Mouse (Mus musculus): ENCODE measurements around the gene Bckdha. TPM values are rescaled to one million over a fixed set of nuclear protein-coding genes. Genes with fewer than 3 reads are reported as not detected.

The Bckdha gene
- total and polyA plus RNA-seq, 3 experiments = 207 to 626 (median 217) TPM

DNA sequence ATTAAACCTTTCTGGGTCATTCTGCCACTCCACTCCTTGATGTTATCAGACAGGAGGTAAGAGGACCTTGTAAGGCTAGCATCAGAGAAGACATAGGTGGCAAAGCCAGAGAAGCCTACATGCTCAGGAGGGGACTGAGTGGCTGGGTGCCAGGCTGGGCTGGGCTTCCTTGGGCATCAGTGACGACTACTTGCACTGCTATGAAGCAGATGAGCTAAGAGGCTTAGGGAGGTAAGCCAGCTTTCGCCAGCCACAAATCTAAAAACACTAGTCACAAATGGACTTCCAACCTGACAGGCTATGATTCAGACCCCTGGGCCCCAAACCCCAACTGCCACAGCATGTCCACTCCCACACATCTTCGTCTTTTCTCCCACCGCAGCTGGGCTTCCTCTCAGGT is 14.2 kb downstream of the Bckdha start:
- no peak for DNase-seq

DNA sequence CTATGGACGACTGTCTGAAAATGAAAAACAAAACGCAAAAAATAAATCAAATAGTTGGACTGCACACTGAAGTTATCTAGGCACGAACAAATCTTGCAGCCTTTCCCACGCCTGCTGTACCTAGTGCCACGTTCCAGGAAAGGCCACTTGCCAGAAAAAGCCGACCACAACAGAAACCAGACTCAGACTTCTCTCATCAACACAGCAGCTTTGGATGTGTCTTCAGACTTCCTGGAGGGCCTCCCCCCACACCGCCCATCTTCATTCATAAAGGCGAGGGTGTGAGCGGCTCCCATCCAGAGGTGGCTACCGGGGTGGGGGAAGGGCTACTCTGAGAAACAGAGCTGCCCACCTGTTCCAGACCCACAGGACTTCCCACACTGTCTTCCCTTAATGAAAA is 14.6 kb downstream of the Bckdha start:
- no peak for DNase-seq

- DNase-seq = no peak
These were observed 19.0 kb downstream of the Bckdha start for GRCm38 (mm10) chr7:25639754-25640153.

DNA sequence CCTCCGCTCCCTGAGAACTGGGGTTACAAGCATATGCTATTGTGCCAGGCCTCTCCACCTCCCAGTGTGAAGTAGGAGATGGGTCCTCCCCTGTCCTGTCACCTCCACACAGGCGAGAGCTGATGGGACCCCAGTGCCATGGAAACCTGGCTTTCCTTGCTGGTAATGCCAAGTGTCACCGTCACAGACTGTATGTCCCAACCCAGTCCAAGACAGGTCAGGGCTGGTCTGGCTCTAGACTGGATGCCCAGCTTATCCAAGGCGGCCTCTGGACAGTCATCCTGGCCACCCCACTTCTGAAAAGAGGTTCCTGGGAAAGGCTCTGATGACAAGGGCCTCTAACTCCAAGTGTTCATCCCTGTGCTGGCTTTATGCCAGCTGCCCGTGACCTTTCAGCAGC is 21.7 kb downstream of the Bckdha start:
- no peak for DNase-seq

DNA sequence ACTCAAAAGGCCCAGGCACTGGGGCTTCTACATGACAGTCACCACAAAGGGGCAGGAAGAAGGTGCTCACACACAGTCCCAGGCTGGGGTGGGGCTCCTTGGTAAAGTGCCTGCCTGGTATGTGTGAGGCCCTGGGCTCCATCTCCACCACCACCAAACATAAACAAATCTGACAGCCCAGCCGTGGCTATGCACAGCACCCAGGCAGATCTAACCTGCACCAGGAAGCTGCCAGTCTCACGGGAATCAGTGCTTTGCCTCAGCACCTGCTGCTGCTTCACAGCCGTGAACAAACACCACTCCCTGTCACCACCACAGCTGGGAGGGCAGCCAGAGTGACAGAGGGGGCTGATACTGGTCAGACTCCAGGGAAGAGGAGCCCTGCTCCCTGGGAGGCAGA is 22.4 kb downstream of the Bckdha start:
- no peak for DNase-seq

DNA sequence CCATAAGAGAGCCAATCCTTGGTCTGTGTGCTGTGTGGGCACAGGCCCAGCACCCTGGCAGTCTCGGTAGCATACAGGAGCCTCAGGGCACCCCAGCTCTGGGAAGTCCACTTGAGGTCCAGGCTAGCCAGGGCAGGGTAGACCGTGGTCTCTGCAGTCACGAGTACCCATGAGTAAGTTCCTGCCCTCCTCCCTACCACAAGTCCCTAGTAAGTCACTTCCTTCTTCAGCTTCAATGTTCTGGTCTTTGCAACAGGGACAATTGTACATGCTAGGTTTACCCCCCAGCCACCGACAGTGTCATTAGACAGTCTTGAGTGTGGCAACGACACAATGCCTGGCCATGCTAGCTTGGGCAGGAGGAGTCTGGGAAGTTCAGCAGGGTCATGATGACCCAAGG is 26.1 kb downstream of the Bckdha start:
- no peak for DNase-seq

GRCm38 (mm10) chr7:25628323-25628620 is 30.5 kb downstream of the Bckdha start:
- no peak for DNase-seq

- peak; percentile 81 for DNase-seq
These were observed 31.1 kb downstream of the Bckdha start for GRCm38 (mm10) chr7:25627431-25628322.

DNA sequence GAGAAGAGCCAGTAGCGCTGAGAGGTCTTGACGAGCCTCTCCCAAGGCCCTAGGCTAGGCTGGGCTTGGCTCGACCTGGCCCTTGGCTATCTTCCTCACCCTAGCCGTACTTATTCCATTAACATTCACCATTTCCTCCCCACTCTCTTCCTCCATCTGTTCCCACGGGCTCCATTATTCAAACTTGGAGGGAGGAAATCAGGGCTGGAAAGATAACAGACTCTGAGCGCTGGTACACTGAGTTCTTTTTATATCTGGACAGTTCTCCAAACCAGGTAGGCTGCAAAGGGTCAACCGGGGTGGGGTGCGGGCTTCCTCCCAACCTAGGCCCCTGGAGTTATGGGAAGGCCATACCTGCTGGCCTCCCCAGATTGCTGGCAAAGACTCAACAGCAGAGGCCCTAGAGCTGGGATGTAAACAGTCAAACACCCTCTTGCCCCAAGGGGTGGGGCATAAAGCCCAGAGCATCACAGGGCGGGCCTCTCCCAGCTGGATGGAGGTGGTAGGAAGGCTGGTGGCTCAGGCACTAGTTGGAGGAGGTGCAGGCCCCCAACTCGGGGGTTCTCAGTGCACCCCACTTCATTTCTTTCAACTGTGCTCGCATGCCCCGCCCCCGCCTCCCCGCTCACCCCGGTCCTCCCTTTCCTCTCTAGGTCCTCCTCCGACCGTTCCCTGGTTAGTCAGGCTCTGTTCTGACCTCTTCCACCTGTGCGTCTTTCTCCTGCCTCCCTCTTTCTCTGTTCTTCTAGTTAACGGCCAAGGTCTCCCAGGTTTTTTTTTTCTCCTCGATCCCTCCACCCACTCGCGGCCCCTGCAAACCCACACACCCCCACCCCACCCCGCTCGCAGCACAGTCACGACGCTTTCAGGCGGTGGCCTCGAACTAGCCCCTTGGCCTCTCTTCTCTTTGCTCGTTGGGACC is 32.0 kb downstream of the Bckdha start, which contains the start of gene B3gnt8:
Gene B3gnt8 (plus strand): TSS at position 146 of the 922 bp plus-strand sequence.
- DNase-seq = peak; percentile 48

GRCm38 (mm10) chr7:25625594-25626250 is 33.1 kb downstream of the Bckdha start:
- no peak for DNase-seq

- DNase-seq = no peak
These were observed 33.9 kb downstream of the Bckdha start for GRCm38 (mm10) chr7:25624851-25625250.

- DNase-seq = no peak
These were observed 34.9 kb downstream of the Bckdha start for GRCm38 (mm10) chr7:25623857-25624370.

- DNase-seq = no peak
These were observed 38.0 kb downstream of the Bckdha start for GRCm38 (mm10) chr7:25620751-25621150.

DNA sequence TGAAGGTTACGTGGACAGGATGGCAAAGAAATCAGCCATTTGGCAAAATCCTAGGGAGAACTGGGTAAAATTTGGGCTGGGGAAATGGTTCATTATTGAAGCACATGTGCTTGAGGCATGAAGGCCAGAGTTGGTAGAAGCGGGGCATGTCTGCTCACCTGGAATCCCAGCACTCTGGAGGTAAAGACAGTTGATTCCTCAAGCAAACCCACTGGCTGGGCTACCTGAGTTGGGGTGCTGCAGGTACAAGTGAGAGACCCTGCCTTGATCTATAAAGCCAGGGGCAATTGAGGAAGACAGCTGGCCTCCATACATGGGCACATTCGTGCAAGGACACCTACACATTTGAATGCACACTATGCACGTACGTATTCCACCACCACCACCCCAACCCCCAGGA is 38.7 kb downstream of the Bckdha start:
- DNase-seq = no peak

DNA sequence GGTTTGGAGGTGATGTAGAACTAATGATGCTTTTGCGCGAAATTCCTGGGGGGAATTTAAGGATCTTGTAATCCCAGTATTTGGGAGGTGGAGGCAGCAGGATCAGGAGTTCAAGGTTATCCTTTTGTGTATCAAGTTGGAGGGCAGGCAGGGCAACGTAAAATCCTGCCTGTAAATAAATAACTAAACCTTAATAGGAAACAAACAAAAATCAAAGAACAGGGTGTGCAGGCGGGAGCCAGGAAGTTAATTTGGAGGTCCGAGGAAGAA is 39.1 kb downstream of the Bckdha start:
- DNase-seq = no peak

DNA sequence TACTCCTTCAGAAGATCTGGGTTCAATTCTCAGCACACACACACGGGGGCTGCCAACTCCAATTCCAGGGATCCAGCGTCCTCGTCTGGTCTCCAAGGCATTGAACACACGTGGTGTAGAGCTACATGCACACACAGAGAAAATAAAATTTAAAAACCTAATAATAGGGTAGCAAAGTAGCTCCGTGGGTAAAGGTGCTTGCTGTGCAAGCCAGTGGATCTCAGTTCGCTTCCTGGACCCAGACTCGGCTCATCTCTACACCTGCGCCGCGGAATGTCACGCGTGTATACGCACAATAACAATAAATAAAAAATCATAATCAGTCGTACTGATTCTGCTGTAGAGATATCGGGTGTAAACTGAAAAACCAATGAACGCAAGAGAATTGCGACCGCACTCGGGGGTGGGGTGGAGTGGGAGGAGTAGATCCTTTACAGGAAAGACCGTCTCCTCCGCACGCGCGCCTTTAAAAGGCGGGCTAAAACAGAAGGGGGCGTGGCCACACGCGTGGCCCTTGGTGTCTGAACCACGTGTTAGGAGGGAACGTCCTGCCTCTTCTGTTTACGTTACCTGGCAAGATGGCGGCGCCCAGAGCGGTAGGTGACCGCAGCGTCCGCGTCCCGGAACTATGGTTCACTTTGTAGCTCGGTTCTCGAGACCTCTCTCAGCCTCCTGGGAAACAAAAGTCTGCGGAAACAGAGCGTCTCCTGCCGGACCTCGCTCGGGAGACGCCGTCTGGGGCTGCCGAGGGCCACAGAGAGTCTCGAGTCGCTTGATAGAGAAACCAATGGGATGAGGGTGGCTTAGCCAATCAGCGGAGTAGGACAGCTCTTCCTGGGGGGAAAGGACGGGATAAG is 39.7 kb downstream of the Bckdha start, which contains the start of gene Dmac2:
Gene Dmac2 (plus strand): TSS at position 550 of the 857 bp plus-strand sequence.
- DNase-seq = peak; percentile 96

GRCm38 (mm10) chr7:25617376-25618160 is 41.2 kb downstream of the Bckdha start:
- DNase-seq = no peak

DNA sequence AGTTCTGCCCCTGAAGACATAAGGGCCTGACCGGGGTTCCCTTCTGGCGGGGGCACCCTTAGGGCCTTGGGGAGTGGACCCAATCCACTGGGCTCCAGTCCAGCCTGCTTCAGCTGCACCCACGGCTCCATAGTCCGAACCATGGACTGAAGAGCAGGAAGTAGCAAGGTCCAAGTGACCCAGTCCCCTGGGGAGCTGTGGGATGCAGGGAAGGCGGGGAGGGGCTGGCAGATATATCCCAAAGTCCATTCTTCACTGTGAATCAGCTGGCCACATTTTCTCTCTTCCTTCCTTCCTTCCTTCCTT is 43.1 kb downstream of the Bckdha start, which contains the start of gene Erich4:
Gene Erich4 (minus strand): TSS at position 187 of the 306 bp plus-strand sequence.
- DNase-seq = no peak

- DNase-seq = no peak
These were observed 43.7 kb downstream of the Bckdha start for GRCm38 (mm10) chr7:25614831-25615705.

DNA sequence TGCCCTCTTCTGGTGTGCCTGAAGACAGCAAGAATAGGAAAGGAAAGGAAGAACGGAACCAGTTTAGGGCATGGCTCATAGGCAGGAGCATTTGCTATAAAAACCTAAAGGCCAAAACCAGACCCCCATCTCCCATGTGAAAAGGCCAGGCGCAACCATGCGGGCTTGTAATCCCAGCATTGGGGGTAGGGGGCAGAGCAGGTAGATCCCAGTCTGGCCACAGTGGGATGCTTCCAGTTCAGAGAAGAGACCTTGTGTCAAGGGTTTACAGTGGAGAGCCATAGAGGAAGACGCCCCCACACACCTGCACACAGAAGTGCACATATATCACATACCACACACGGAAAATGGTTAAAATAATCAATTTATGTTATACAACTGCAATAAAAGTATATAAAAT is 44.7 kb downstream of the Bckdha start:
- DNase-seq = no peak

Data from adrenal gland, adult 2 months (tissue).